Mouse (Mus musculus) yolk sac, embryonic 10.5 days (tissue): Measurements from ENCODE around the gene Pusl1.
A peak's percentile ranks its signal among the peaks of the same experiment; 100 is the strongest.

Source experiments
- DNase-seq: peaks from one replicate; pipeline ENCODE4 v3.0.0-alpha.2; 2017; ENCODE audit warnings: low spot score

Gene Pusl1

GRCm38 (mm10) chr4:155891551-155892001 is at the start of gene Pusl1, which contains the start of gene Acap3:
TSS of gene Pusl1 (minus strand) at chr4:155891781.
TSS of gene Acap3 (plus strand) at chr4:155891822.
- DNase-seq, result peak; percentile 95

DNA sequence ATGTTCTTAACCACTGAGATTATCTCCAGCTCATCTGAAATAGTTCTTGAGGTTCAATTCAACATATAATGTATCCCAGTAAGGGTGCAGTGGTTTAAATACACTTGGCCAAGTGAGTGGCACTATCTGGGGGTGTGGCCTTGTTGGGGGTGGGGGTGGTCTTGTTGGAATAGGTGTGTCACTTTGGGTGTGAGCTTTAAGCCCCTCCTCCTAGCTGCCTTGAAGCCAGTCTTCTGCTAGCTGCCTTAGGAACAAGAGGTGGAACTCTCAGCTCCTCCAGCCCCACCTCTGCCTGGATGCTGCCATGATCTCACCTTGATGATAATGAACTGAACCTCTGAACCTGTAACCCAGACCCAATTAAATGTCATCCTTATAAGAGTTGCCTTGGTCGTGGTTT is 40.5 kb upstream of the Pusl1 start:
- no peak for DNase-seq

DNA sequence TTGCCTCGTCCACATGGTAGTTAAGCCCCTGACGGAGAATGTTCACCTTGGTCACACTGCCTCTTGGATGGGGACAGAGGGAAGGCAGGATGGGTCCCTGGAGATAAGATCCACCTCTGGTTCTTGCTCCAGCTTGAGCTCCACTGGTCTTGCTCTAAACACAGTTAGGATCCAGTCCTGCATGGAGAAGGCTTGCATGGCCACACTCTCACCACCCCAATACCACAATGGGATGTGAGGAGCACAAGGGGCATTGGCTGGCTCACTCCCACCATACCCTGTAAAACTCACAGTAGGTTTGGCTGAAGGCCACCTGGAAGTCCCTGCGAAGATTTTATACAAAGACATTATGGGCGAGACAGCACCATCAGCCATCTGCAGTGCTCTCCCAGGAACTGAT is 17.2 kb upstream of the Pusl1 start:
- no peak for DNase-seq

DNA sequence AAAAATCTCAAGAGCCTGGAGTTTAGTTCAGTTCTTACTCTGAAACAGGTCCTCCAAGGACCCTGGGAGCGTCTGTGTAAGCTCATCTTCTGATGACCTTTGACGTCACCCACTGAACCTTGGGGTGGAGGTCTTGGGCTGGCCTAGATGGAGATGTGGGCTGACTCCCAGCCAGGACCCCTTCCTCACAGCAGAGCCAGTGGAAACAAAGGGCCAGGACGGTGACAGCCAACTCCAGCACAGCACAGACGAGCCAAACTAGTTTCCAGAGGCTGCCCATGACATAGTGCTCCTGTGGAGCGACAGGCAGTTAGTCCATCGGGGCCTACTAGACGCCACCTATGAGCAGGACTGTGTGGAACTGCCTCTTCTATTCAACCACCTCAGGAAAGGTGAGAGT is 16.7 kb upstream of the Pusl1 start:
- DNase-seq, result no peak

DNA sequence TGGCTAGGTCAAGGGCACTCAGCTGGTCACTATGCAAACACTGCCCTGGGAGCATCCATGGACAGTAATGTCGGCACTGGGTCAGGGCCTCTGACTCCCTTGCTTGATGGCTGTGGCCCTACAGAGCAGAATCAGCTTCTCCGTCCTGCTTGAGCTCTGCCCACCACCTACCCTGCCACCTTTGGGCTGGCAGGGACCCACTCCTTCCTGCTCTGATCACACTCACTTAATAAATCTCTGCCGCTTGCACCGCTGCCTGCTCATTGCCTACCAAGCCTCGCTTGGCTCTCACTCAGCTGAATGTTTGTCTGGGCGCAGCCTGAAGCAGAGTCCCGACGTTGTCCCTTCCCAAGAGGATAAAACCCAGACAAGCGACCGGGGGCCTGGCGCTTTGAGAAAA is 15.4 kb upstream of the Pusl1 start:
- DNase-seq, result no peak

DNA sequence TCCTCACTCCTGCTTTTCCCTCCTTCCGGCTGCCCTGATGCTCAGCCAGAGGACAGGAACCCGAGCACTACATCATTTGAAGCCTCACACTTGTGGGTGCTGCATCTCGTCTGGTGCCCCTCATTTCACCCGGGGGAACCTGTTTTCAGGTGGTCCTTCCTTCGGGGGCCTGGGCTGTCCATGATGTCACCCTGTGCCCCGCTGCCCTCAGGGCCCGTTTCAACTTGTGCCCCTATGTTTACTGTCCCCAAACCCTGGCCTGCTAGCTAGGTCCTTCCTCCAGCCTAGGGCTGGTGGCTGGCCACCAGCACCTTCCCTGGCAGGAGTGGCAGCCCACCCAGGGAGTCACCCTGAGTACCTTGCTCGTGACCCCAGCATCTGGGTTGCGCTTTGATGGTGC is 14.5 kb upstream of the Pusl1 start:
- no peak for DNase-seq

- DNase-seq, result no peak
Measured at GRCm38 (mm10) chr4:155905634-155906033, 14.1 kb upstream of the Pusl1 start.

GRCm38 (mm10) chr4:155904318-155905102 is 12.9 kb upstream of the Pusl1 start:
- no peak for DNase-seq

DNA sequence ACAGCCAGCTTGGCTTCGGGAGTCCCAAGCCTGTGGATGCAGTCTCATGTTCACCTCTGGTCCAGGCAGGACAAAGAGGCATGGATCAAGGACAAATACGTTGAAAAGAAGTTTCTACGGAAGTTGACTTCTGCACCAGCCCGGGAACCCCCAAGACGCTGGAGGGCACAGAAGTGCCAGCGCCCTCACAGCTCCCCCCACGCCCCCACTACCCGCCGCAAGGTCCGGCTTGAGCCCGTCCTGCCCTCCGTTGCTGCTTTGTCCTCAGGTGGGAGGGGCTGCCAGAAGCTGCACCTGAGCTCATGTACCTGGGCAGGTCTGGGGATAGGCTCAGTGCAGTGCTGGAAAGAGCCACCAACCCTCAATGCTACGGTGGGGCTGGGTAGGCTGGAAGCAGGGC is 11.7 kb upstream of the Pusl1 start:
- DNase-seq, result no peak

GRCm38 (mm10) chr4:155901205-155901604 is 9.6 kb upstream of the Pusl1 start:
- no peak for DNase-seq

- no peak for DNase-seq
Measured at GRCm38 (mm10) chr4:155899355-155899754, 7.8 kb upstream of the Pusl1 start.

GRCm38 (mm10) chr4:155898318-155898717 is 6.7 kb upstream of the Pusl1 start:
- DNase-seq, result no peak

DNA sequence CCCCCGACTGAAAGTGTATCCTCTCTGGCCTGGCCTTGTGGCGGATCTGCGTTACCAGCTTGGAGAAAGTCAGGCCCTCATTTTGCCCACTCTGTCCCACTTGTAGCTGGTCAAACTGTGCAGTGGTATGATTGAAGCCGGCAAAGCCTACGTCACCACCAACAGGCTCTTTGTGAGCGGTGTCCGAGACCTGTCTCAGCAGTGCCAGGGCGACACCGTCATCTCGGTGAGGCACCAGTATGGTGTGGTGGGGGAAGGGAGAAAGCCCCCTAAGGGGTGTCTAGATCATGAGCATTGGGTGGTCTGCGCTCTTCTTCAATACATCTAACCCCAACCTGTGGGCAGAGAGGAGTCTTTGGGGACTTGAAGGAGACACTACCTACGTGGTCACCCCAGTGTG is 4.9 kb upstream of the Pusl1 start:
- DNase-seq, result no peak

DNA sequence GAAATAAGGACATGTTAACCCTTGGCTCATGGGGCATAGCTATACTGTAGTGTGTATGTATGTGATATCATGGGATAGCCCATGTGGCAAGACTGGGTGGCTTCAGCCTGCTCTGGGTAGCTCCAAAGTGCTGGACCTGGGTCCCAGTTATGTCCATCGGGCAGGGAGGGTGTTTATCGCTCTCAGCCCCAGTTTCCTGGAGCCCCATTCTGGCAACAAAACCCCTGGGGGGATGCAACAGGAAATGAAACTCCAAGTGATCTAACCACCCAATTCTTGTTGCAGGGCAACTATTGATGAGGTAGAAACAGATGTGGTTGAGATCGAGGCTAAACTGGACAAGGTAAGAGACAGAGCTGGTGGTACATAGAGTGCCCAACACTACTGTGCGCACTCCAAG is 4.2 kb upstream of the Pusl1 start:
- no peak for DNase-seq

DNA sequence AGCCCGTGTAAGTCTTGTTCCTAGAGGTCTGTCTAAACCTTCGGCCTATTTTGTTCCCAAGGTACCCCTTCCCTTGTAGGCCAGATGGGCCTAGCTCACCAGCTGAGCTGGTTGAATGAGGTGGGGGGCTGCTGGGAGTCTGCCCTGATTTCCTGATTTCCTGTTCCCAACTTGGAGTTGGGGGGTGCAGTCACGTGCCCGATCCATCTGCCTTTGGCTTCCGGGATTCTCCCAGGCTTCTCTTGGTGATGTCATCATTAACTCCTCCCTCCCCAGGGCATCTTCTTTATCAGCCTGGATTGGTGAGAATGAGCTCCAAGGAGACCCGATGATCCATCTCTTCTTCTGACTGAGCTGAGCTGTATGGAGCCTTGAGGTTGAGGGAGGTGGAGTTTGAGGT is 3.6 kb upstream of the Pusl1 start:
- no peak for DNase-seq

DNA sequence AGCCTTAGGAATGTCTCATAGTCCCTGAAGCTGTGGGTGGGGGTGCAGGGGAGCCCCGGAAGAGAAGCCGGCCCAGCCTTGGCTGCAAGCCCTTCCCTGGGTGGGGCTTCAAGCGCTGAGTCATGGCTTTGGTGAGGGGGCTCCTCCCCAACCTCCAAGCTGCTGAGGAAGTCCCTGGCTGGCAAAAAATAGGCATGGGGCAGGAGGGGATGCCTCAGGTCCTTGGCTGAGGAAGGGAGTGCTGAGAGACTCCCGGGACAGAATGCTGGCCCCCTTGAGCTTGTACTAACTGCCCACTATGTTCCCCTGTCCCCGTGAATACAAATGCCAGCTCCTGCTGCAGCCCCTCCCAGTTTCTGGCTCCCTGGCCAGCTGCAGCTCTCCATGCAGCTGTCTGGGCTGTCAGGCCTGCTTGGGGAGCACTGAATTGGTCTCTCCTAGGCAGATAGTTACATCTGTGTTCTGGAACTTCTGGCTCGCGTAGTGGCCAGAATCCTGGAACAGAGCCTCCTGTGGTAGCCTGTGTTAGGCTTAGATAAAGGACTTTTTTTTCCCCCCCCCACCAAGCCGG is 2.8 kb upstream of the Pusl1 start:
- DNase-seq, result peak; percentile 33

DNA sequence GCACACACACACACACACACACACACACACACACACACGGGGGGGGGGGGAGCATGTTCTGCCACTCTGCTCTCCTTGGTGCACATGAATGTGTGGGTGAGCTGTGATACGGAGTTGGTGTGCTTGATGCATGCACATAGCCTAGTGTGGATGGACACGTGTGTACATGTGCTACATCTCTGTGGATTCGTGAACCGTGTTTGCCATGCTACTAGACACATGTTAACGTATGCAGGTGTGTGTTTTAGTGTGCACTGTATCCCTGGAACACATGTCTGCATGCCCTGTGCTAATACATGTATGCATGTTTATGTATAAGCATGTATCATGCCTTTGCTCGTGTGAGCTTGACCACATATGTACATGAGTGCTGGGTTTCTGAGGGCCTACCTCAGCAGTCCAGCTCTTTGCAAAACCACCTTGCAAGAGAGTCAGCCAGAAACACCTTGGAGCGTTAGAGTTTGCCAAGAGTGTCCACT is 1.7 kb upstream of the Pusl1 start:
- no peak for DNase-seq

GRCm38 (mm10) chr4:155892438-155893211 is 1.0 kb upstream of the Pusl1 start:
- DNase-seq, result no peak

GRCm38 (mm10) chr4:155892017-155892416 is 436 bp upstream of the Pusl1 start:
- peak; percentile 89 for DNase-seq

DNA sequence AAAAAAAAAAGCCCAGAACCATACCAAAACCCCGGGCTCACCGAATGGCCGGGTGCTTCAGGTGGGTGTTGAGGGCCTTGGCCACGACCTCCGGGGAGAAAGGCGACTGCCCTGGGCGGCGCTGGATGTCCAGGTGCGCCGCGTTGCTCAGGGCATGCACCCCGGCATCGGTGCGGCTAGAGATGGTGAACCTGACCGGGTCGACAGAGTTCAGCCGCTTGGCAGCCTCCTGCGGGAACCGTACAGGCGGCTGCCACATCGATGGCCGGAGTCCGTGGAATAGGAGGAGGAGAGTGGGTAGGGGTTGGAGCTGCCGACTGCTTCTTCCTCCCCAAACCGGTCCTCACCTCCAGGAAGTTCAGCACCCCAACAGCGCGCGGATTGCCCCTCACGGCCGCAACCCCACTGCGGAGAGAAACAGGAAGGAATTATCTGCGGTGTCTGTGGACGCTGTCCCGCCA is 540 bp downstream of the Pusl1 start:
- DNase-seq, result peak; percentile 8

GRCm38 (mm10) chr4:155889316-155889715 is 2.3 kb downstream of the Pusl1 start:
- no peak for DNase-seq

DNA sequence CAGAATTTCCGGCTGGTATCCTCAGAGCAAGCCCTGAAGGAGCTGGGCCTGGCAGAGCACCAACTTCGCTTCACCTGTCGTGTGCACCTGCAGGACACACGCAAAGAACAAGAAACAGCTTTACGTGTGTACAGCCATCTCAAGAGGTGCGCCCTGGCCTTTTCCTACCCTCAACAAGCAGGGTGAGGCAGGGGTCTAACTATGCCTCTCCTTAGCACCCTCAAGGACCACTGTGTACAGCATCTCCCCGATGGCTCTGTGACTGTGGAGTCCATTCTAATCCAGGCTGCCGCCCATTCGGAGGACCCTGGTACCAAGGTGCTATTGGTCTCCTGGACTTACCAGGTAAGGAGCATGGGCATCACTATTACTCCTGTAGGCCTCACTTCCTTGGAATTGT is 3.4 kb downstream of the Pusl1 start:
- no peak for DNase-seq

DNA sequence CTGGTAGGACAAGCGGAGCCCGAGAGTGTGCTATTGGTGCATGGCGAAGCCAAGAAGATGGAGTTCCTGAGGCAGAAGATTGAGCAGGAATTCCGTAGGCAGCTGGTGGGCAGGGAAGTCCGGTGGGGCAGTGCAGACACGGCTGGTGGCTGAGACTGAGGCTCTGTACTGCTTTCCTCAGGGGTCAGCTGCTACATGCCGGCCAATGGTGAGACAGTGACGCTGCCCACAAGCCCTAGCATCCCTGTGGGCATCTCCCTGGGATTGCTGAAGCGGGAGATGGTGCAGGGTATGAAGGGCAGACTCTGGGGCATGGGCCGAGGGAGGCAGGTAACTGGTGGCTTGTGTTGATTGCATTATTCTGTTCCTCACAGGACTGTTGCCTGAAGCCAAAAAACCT is 3.9 kb downstream of the Pusl1 start:
- DNase-seq, result no peak
